Mouse (Mus musculus): Measurements from ENCODE around the gene Cops8. TPM values are rescaled to one million over a fixed set of nuclear protein-coding genes. Genes with fewer than 3 reads are reported as not detected.
A peak's percentile ranks its signal among the peaks of the same experiment; 100 is the strongest.

Cops8 gene
- polyA plus RNA-seq, 1 experiment = 55.7 TPM

- H3K27ac ChIP-seq (ENCODE audit: control insufficient read depth, insufficient read depth, low read depth, low read length) = no peak overlapping the region
- no peaks in the 10 kb centered on the region for H3K36me3 ChIP-seq (ENCODE audit: control insufficient read depth, insufficient read depth, low read length)
- H3K4me3 ChIP-seq (ENCODE audit: control insufficient read depth, low read depth, low read length) = no peak overlapping the region
- H3K27me3 ChIP-seq (ENCODE audit: control insufficient read depth, insufficient read depth, low read length) = no peaks in the 10 kb centered on the region
- TF ChIP-seq CTCF (IDR thresholded peaks at IDR 0.05; ENCODE audit: control insufficient read depth, insufficient read depth, insufficient replicate concordance, low read depth, low read length) (no peak), POLR2A (IDR thresholded peaks at IDR 0.05; ENCODE audit: control insufficient read depth, low read depth, low read length) (no peak)
- H3K4me1 ChIP-seq (ENCODE audit: control insufficient read depth, insufficient read depth, low read length) = 0 out of 2 replicates have a peak, but pooled peaks cover 2% of the 10 kb centered on the region
These were observed 27.9 kb upstream of the Cops8 start for GRCm38 (mm10) chr1:90574845-90575244.

- no peak overlapping the region for H3K4me3 ChIP-seq (ENCODE audit: control insufficient read depth, low read depth, low read length)
- H3K4me1 ChIP-seq (ENCODE audit: control insufficient read depth, insufficient read depth, low read length) = 0 out of 2 replicates have a peak, but pooled peaks cover 2% of the 10 kb centered on the region
- H3K36me3 ChIP-seq (ENCODE audit: control insufficient read depth, insufficient read depth, low read length) = no peaks in the 10 kb centered on the region
- TF ChIP-seq POLR2A (IDR thresholded peaks at IDR 0.05; ENCODE audit: control insufficient read depth, low read depth, low read length) = no peak
- no peak for TF ChIP-seq CTCF (IDR thresholded peaks at IDR 0.05; ENCODE audit: control insufficient read depth, insufficient read depth, insufficient replicate concordance, low read depth, low read length)
- no peaks in the 10 kb centered on the region for H3K27me3 ChIP-seq (ENCODE audit: control insufficient read depth, insufficient read depth, low read length)
- H3K27ac ChIP-seq (ENCODE audit: control insufficient read depth, insufficient read depth, low read depth, low read length) = no peak overlapping the region
These were observed 25.4 kb upstream of the Cops8 start for GRCm38 (mm10) chr1:90577417-90577816.

DNA sequence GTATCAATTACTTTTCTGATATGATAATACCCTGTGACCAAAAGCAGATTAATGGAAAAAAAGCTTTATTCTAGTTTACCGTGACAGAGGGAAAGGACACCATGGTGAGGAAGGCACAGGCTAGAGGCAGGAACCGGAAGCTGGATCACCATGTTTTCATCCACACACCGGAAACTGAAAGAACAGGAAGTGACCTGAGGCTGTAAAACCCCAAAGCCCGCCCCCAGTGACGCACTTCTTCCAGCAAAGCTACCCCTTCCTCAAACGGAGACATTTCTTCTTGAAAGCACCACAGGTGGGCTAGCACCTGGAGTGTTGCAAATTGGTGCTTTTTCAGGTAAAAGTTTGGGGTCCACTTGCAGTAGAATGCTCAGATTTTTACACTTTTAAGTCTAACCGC lies 20.1 kb upstream of the Cops8 start:
- Histone ChIP-seq H3K27ac (ENCODE audit: control insufficient read depth, insufficient read depth, low read depth, low read length) (no peak overlapping the region), H3K27me3 (ENCODE audit: control insufficient read depth, insufficient read depth, low read length) (no peaks in the 10 kb centered on the region), H3K36me3 (ENCODE audit: control insufficient read depth, insufficient read depth, low read length) (no peaks in the 10 kb centered on the region), H3K4me1 (ENCODE audit: control insufficient read depth, insufficient read depth, low read length) (no peaks in the 10 kb centered on the region), H3K4me3 (ENCODE audit: control insufficient read depth, low read depth, low read length) (peak overlapping the region; percentile 55)
- TF ChIP-seq POLR2A (IDR thresholded peaks at IDR 0.05; ENCODE audit: control insufficient read depth, low read depth, low read length) = no peak
- TF ChIP-seq CTCF (IDR thresholded peaks at IDR 0.05; ENCODE audit: control insufficient read depth, insufficient read depth, insufficient replicate concordance, low read depth, low read length) = no peak

DNA sequence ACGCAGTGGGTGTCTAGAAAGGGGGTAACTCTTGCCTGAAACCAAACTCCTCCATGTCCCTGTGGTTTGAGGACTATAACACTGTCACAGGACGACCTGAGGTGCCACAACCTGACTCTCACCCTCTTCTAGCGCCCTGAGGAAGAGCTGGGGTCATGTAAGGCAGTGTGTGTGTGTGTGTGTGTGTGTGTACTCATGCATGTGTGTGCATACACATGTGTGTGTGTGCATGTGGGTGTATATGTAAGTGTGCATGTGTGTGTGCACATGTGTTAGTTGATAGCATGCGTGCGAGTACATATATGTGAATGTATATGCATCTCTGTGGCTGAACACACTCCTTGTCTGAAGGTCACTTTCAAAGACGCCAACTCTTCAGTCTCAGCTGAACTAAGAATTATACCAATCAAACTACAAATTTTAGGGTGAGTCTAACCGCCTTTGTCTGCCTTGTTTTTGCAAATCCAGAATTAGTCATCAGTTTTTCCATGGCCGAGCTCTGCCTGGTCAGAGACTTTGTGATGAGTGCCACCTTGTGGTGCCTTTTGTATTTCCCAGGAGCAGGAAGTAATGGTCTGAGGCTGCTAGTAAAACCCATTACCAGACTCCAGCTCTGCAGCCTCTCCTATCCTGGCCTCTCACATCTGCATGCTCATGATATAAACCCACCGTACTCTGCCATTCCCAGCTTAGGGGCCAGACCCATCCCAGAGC lies 14.6 kb upstream of the Cops8 start:
- Histone ChIP-seq H3K27ac (ENCODE audit: control insufficient read depth, insufficient read depth, low read depth, low read length) (no peak overlapping the region), H3K4me1 (ENCODE audit: control insufficient read depth, insufficient read depth, low read length) (no peaks in the 10 kb centered on the region), H3K36me3 (ENCODE audit: control insufficient read depth, insufficient read depth, low read length) (no peaks in the 10 kb centered on the region), H3K4me3 (ENCODE audit: control insufficient read depth, low read depth, low read length) (no peak overlapping the region), H3K27me3 (ENCODE audit: control insufficient read depth, insufficient read depth, low read length) (no peaks in the 10 kb centered on the region)
- TF ChIP-seq CTCF (IDR thresholded peaks at IDR 0.05; ENCODE audit: control insufficient read depth, insufficient read depth, insufficient replicate concordance, low read depth, low read length) (peak; percentile 11; the same call in 1 of the 2 replicates), POLR2A (IDR thresholded peaks at IDR 0.05; ENCODE audit: control insufficient read depth, low read depth, low read length) (no peak)

DNA sequence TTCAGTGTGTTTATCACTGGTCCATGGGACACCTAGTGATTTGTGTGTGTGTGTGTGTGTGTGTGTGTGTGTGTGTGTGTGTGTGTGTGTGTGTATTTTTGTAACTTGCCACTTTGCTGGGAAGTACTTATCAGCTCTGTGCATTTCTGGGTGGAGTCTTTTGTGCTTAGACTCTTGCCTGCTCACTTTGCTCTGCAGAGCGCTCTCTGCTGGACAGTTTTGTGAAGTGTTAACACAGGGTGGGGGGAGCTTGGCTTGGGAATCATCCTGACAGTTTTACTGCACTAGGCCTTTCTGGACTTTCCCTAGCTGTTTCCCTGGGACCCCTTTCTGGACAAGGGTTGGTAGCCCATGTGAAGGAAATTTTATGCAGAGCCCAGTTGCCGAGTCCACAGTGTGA lies 12.0 kb upstream of the Cops8 start:
- TF ChIP-seq CTCF (IDR thresholded peaks at IDR 0.05; ENCODE audit: control insufficient read depth, insufficient read depth, insufficient replicate concordance, low read depth, low read length) (no peak), POLR2A (IDR thresholded peaks at IDR 0.05; ENCODE audit: control insufficient read depth, low read depth, low read length) (no peak)
- Histone ChIP-seq H3K4me3 (ENCODE audit: control insufficient read depth, low read depth, low read length) (no peak overlapping the region), H3K27ac (ENCODE audit: control insufficient read depth, insufficient read depth, low read depth, low read length) (0 out of 2 replicates have a peak overlapping the region, but pooled peaks have one; percentile 9), H3K4me1 (ENCODE audit: control insufficient read depth, insufficient read depth, low read length) (no peaks in the 10 kb centered on the region), H3K27me3 (ENCODE audit: control insufficient read depth, insufficient read depth, low read length) (no peaks in the 10 kb centered on the region), H3K36me3 (ENCODE audit: control insufficient read depth, insufficient read depth, low read length) (no peaks in the 10 kb centered on the region)

- Histone ChIP-seq H3K4me3 (ENCODE audit: control insufficient read depth, low read depth, low read length) (no peak overlapping the region), H3K36me3 (ENCODE audit: control insufficient read depth, insufficient read depth, low read length) (no peaks in the 10 kb centered on the region)
- TF ChIP-seq POLR2A (IDR thresholded peaks at IDR 0.05; ENCODE audit: control insufficient read depth, low read depth, low read length) = no peak
- peak; percentile 91; the same call in 1 of the 2 replicates for TF ChIP-seq CTCF (IDR thresholded peaks at IDR 0.05; ENCODE audit: control insufficient read depth, insufficient read depth, insufficient replicate concordance, low read depth, low read length)
These were observed 10.0 kb upstream of the Cops8 start for GRCm38 (mm10) chr1:90592784-90593183.

GRCm38 (mm10) chr1:90599226-90599625 lies 3.6 kb upstream of the Cops8 start:
- H3K4me3 ChIP-seq (ENCODE audit: control insufficient read depth, low read depth, low read length) = no peak overlapping the region
- peaks cover 3% of the 10 kb centered on the region; the same call in 1 of the 2 replicates for H3K4me1 ChIP-seq (ENCODE audit: control insufficient read depth, insufficient read depth, low read length)
- no peak for TF ChIP-seq POLR2A (IDR thresholded peaks at IDR 0.05; ENCODE audit: control insufficient read depth, low read depth, low read length)
- TF ChIP-seq CTCF (IDR thresholded peaks at IDR 0.05; ENCODE audit: control insufficient read depth, insufficient read depth, insufficient replicate concordance, low read depth, low read length) = no peak
- no peaks in the 10 kb centered on the region for H3K27me3 ChIP-seq (ENCODE audit: control insufficient read depth, insufficient read depth, low read length)
- no peak overlapping the region for H3K27ac ChIP-seq (ENCODE audit: control insufficient read depth, insufficient read depth, low read depth, low read length)
- H3K36me3 ChIP-seq (ENCODE audit: control insufficient read depth, insufficient read depth, low read length) = no peaks in the 10 kb centered on the region

More at GRCm38 (mm10) chr1:90592784-90593183, 10.0 kb upstream of the Cops8 start:
- H3K27ac ChIP-seq (ENCODE audit: control insufficient read depth, insufficient read depth, low read depth, low read length) = no peak overlapping the region
- H3K27me3 ChIP-seq (ENCODE audit: control insufficient read depth, insufficient read depth, low read length) = no peaks in the 10 kb centered on the region
- H3K4me1 ChIP-seq (ENCODE audit: control insufficient read depth, insufficient read depth, low read length) = no peaks in the 10 kb centered on the region
